Mouse (Mus musculus): ENCODE data around the gene Tap2. TPM values are rescaled to one million over a fixed set of nuclear protein-coding genes. Genes with fewer than 3 reads are reported as not detected.
A peak's percentile ranks its signal among the peaks of the same experiment; 100 is the strongest.

Tap2 gene
- polyA plus RNA-seq, 1 experiment from 2014 or later = 5.3 TPM

GRCm38 (mm10) chr17:34179913-34180859 is 23.1 kb upstream of the Tap2 start:
- 60% methylated on average over 13 of the region's 13 CpGs for WGBS
- Histone ChIP-seq H3K27ac (no peak overlapping the region), H3K36me3 (no peaks in the 10 kb centered on the region), H3K4me1 (replicated peaks) (no peaks in the 10 kb centered on the region), H3K9me3 (replicated peaks) (no peaks in the 10 kb centered on the region; the same call in 1 of the 2 replicates), H3K4me2 (no peak overlapping the region), H3K9ac (no peak overlapping the region), H3K4me3 (no peak overlapping the region), H3K27me3 (peaks cover 30% of the 10 kb centered on the region)
- no peak for ATAC-seq (replicated peaks; ENCODE audit: insufficient number of reproducible peaks, insufficient read depth, low FRiP score, low read depth)

DNA sequence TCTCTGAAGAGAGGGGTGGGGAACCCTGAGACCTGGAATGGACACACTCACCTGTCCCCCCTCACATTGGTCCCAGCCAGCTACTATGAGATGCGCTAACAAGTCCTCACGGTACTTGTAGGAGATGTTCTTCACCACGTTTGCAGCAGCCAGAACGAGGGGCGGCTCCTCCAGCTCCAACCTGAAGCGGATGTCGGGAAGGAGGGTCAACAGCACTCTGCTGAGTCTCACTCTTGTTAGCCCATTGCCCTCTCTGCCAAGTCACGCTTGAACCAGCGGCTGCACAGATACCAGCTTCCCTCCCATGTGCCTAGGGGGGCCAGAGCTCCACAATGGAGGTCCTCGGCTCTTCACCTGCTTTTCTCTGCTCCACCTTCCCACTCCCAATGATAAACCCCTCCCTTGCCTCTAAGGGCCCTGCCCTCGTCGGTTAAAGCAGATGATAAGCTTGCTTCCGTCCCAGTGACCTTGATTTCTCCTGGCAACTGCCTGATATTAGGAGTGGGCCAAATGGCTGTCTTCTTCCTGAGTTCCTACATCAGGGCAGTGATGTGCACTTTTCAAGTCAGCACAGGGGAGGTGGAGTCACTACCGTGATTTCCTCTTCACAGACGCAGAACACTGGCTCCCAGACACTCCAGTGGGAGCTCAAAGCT is 19.6 kb upstream of the Tap2 start:
- Histone ChIP-seq H3K9me3 (replicated peaks) (no peaks in the 10 kb centered on the region), H3K4me3 (no peak overlapping the region), H3K4me2 (no peak overlapping the region), H3K36me3 (no peaks in the 10 kb centered on the region), H3K9ac (no peak overlapping the region), H3K27ac (no peak overlapping the region), H3K4me1 (replicated peaks) (peaks cover 8% of the 10 kb centered on the region), H3K27me3 (peaks cover 48% of the 10 kb centered on the region)
- 61% methylated on average over 15 of the region's 15 CpGs for WGBS
- ATAC-seq (replicated peaks; ENCODE audit: insufficient number of reproducible peaks, insufficient read depth, low FRiP score, low read depth) = no peak

DNA sequence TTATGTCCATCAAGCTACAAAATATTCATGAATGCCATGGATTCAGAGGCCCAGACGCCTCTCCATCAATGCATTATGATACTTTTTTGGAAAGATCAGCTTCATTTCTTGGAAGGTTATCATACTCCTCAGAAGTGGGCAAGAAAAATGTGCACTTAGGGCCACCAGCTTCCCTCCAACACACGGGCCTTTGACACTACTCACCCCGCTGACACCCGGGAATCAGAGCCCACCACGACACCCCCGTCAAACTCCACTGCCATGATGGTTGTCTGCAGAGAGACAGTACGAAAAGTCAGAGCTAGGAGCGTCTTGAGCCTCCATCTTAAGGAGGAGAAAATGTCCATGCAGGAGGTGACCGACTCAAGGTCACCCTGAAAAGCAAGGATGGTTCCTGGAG is 17.8 kb upstream of the Tap2 start:
- WGBS = 83% methylated on average over 9 of the region's 9 CpGs
- ATAC-seq (replicated peaks; ENCODE audit: insufficient number of reproducible peaks, insufficient read depth, low FRiP score, low read depth) = no peak
- peaks cover 66% of the 10 kb centered on the region for H3K27me3 ChIP-seq

DNA sequence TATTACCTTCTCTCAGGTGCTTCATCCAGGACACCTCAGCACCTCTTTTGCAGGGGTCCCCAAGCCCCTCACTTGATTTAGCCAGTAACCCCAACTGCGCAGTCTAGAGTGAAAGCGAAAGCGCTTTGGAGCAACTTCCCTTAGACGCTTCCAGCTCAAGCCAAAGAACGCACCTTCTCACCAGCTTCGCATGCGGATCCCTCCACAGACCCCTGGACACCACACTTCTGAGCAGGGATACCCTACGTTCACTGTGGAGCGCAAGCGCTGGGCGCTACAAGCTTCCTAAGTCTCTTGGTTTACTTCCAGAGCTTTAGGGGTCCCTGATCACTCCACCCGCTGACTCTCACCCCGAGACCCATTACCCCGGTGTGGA is 16.5 kb upstream of the Tap2 start:
- Histone ChIP-seq H3K4me3 (peak overlapping the region; percentile 66), H3K9me3 (replicated peaks) (no peaks in the 10 kb centered on the region), H3K27me3 (peaks cover 74% of the 10 kb centered on the region), H3K4me1 (replicated peaks) (peaks cover 8% of the 10 kb centered on the region), H3K9ac (peak overlapping the region; percentile 63), H3K4me2 (peak overlapping the region; percentile 91), H3K36me3 (no peaks in the 10 kb centered on the region), H3K27ac (0 out of 2 replicates have a peak overlapping the region, but pooled peaks have one; percentile 27)
- ATAC-seq (replicated peaks; ENCODE audit: insufficient number of reproducible peaks, insufficient read depth, low FRiP score, low read depth) = peak; percentile 29; the same call in 1 of the 2 replicates
- 3% methylated on average over 14 of the region's 14 CpGs for WGBS

More for the DNA sequence above, 17.8 kb upstream of the Tap2 start:
- Histone ChIP-seq H3K4me3 (no peak overlapping the region), H3K27ac (no peak overlapping the region), H3K36me3 (no peaks in the 10 kb centered on the region), H3K9ac (no peak overlapping the region), H3K4me2 (no peak overlapping the region; the same call in 1 of the 2 replicates), H3K9me3 (replicated peaks) (no peaks in the 10 kb centered on the region), H3K4me1 (replicated peaks) (peaks cover 8% of the 10 kb centered on the region)

DNA sequence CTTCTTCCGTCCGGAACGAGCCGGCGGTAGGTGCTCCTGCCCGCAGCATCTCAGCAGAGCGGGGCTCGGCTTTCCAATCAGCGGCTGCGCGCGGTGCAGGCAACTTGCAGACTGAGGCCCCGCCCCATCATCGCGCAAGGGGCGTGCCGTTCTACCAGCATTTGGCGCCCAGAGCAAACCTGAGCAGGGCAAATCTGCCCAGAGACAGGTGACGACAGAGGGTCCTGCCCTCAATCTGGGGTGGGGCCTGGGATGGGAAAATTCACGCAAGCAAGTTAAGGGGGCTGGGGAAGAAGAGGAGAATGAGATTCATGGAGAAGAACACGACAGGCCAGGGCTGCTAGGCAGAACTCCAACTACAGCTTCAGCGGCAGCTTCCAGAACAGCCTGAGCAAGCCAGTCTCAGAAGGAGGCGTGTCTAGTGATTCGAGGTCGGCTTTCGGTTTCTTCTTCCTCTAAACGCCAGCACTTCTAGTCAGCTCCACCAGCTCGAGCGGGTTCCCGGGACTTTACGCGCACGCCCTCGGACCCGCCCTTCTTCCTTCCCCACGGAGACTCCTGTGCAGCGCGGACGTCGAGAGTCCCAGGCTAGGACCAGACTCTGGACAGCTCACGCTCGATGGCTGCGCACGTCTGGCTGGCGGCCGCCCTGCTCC is 15.9 kb upstream of the Tap2 start, which contains the start of the genes Tap1 and Psmb9:
Gene Tap1, plus strand, starts transcription at position 293 of the 656 bp plus-strand sequence.
Gene Psmb9, minus strand, starts transcription at position 504 of the 656 bp plus-strand sequence.
- H3K9ac ChIP-seq = peak within 1 kb of the TSS; percentile 63
- peak within 1 kb of the TSS; percentile 91 for H3K4me2 ChIP-seq
- H3K27me3 ChIP-seq = peaks cover 79% of the 10 kb centered on the region
- no peaks in the 10 kb centered on the region for H3K9me3 ChIP-seq (replicated peaks)
- H3K4me3 ChIP-seq = peak within 1 kb of the TSS; percentile 66
- peak within 1 kb of the TSS; percentile 66 for H3K27ac ChIP-seq
- ATAC-seq (replicated peaks; ENCODE audit: insufficient number of reproducible peaks, insufficient read depth, low FRiP score, low read depth) = peak; percentile 91
- no peaks in the 10 kb centered on the region for H3K36me3 ChIP-seq
- WGBS = under 1% methylated on average over 46 of the region's 46 CpGs
- peaks cover 8% of the 10 kb centered on the region for H3K4me1 ChIP-seq (replicated peaks)

GRCm38 (mm10) chr17:34188010-34188409 is 15.3 kb upstream of the Tap2 start:
- Histone ChIP-seq H3K4me2 (peak overlapping the region; percentile 91), H3K4me3 (peak overlapping the region; percentile 66), H3K4me1 (replicated peaks) (peaks cover 8% of the 10 kb centered on the region), H3K9me3 (replicated peaks) (no peaks in the 10 kb centered on the region), H3K27me3 (peaks cover 80% of the 10 kb centered on the region), H3K9ac (peak overlapping the region; percentile 63), H3K27ac (peak overlapping the region; percentile 66), H3K36me3 (no peaks in the 10 kb centered on the region)
- 2% methylated on average over 20 of the region's 20 CpGs for WGBS
- ATAC-seq (replicated peaks; ENCODE audit: insufficient number of reproducible peaks, insufficient read depth, low FRiP score, low read depth) = peak; percentile 21; the same call in 1 of the 2 replicates

DNA sequence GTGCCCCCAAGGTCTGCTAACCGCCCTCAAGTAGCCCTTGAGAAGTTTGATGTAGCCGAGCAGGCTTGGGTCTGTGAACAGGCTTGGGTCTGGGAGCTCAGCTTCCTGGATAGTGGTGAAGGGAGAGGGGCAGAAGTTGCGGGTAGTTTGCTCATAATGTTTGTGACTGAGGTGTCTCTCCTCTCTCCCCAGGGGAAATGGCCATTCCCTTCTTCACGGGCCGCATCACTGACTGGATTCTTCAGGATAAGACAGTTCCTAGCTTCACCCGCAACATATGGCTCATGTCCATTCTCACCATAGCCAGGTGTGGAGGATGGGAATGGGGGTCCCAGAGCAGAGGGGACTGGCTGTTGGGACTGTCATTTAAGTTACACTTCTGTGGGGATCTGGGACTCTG is 14.3 kb upstream of the Tap2 start:
- H3K4me2 ChIP-seq = no peak overlapping the region
- no peak overlapping the region for H3K27ac ChIP-seq
- H3K27me3 ChIP-seq = peaks cover 80% of the 10 kb centered on the region
- peaks cover 8% of the 10 kb centered on the region for H3K4me1 ChIP-seq (replicated peaks)
- WGBS = 70% methylated on average over 6 of the region's 6 CpGs
- ATAC-seq (replicated peaks; ENCODE audit: insufficient number of reproducible peaks, insufficient read depth, low FRiP score, low read depth) = no peak
- H3K9me3 ChIP-seq (replicated peaks) = no peaks in the 10 kb centered on the region
- no peaks in the 10 kb centered on the region for H3K36me3 ChIP-seq
- H3K9ac ChIP-seq = no peak overlapping the region
- no peak overlapping the region for H3K4me3 ChIP-seq

DNA sequence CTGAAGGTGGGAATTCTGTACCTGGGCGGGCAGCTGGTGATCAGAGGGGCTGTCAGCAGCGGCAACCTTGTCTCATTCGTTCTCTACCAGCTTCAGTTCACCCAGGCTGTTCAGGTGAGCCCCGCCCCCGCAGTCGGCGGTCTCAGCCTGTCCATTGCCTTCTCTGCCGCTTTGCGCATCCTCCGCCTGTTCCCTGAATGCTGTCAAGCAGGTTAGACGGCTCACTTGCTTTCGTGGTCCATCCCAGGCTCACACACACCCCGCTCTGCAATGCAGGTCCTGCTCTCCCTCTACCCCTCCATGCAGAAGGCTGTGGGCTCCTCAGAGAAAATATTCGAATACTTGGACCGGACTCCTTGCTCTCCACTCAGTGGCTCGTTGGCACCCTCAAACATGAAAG is 10.5 kb upstream of the Tap2 start:
- WGBS = 27% methylated on average over 16 of the region's 16 CpGs
- no peak overlapping the region for H3K27ac ChIP-seq
- H3K27me3 ChIP-seq = peaks cover 93% of the 10 kb centered on the region
- no peak for ATAC-seq (replicated peaks; ENCODE audit: insufficient number of reproducible peaks, insufficient read depth, low FRiP score, low read depth)
- peaks cover 13% of the 10 kb centered on the region for H3K4me1 ChIP-seq (replicated peaks)
- H3K9me3 ChIP-seq (replicated peaks) = no peaks in the 10 kb centered on the region
- H3K36me3 ChIP-seq = no peaks in the 10 kb centered on the region
- H3K4me2 ChIP-seq = no peak overlapping the region
- H3K4me3 ChIP-seq = no peak overlapping the region
- no peak overlapping the region for H3K9ac ChIP-seq

- H3K9ac ChIP-seq = no peak overlapping the region
- H3K4me2 ChIP-seq = no peak overlapping the region
- 50% methylated on average over 8 of the region's 8 CpGs for WGBS
- peaks cover 95% of the 10 kb centered on the region for H3K27me3 ChIP-seq
- H3K9me3 ChIP-seq (replicated peaks) = no peaks in the 10 kb centered on the region
- no peaks in the 10 kb centered on the region for H3K36me3 ChIP-seq
- no peak for ATAC-seq (replicated peaks; ENCODE audit: insufficient number of reproducible peaks, insufficient read depth, low FRiP score, low read depth)
- H3K27ac ChIP-seq = no peak overlapping the region
- H3K4me1 ChIP-seq (replicated peaks) = peaks cover 14% of the 10 kb centered on the region
- no peak overlapping the region for H3K4me3 ChIP-seq
Measured at GRCm38 (mm10) chr17:34193468-34193867, 9.9 kb upstream of the Tap2 start.

DNA sequence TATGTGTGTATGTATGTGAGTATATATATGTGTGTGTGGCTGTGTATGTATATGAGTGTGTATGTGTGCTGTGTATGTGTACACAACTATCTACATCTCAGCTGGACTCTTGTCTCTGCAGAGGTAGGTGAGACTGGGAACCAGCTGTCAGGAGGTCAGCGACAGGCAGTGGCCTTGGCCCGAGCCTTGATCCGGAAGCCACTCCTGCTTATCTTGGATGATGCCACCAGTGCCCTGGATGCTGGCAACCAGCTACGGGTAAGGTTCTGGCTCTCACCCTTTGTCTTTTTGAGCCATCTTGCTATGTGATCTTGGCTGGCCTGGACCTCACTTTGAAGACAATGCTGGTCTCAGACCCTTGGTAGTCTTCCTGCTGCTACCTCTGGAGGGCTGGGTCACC is 8.6 kb upstream of the Tap2 start:
- Histone ChIP-seq H3K36me3 (no peaks in the 10 kb centered on the region), H3K4me2 (no peak overlapping the region), H3K4me1 (replicated peaks) (peaks cover 14% of the 10 kb centered on the region), H3K9me3 (replicated peaks) (no peaks in the 10 kb centered on the region), H3K27me3 (peaks cover 93% of the 10 kb centered on the region), H3K4me3 (no peak overlapping the region), H3K27ac (no peak overlapping the region), H3K9ac (no peak overlapping the region)
- ATAC-seq (replicated peaks; ENCODE audit: insufficient number of reproducible peaks, insufficient read depth, low FRiP score, low read depth) = no peak
- WGBS = 86% methylated on average over 4 of the region's 4 CpGs

GRCm38 (mm10) chr17:34196491-34196890 is 6.8 kb upstream of the Tap2 start:
- WGBS = 28% methylated on average over 12 of the region's 12 CpGs
- H3K27ac ChIP-seq = no peak overlapping the region
- peaks cover 14% of the 10 kb centered on the region for H3K4me1 ChIP-seq (replicated peaks)
- peaks cover 92% of the 10 kb centered on the region for H3K27me3 ChIP-seq
- no peaks in the 10 kb centered on the region for H3K36me3 ChIP-seq
- H3K4me2 ChIP-seq = no peak overlapping the region; the same call in 1 of the 2 replicates
- no peak overlapping the region for H3K9ac ChIP-seq
- no peak for ATAC-seq (replicated peaks; ENCODE audit: insufficient number of reproducible peaks, insufficient read depth, low FRiP score, low read depth)
- H3K9me3 ChIP-seq (replicated peaks) = no peaks in the 10 kb centered on the region
- H3K4me3 ChIP-seq = no peak overlapping the region

All from heart, embryonic 15.5 days (tissue).